Mouse (Mus musculus): ENCODE measurements around the gene Acsl1.

DNA sequence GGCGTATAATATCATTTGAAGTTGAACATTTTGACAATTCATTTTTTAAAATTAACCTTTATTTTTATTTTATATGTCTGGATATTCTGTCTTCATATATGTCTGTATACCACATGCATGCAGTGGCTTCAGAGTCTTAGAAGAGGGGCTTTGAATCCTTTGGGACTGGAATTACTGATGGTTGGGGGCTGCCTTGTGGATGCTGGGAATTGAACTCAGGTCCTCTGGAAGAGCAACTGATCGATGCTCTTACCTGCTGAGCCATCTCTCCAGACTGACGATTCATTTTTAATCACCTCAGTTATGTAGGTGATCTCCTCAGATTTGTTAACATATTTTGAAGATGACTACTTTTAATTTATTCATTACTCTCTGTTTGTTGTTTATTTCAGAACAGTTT, 3.3 kb downstream of the Acsl1 start:
- no peak for TF ChIP-seq CTCF (conservative IDR thresholded peaks at IDR 0.05; ENCODE audit: low read length)
- TF ChIP-seq NANOG (IDR thresholded peaks at IDR 0.05; ENCODE audit: borderline replicate concordance, low read length) = no peak
- no peak for TF ChIP-seq POU5F1 (IDR thresholded peaks at IDR 0.05; ENCODE audit: borderline replicate concordance, low read length)

Measured in E14TG2a.4 (cell line).